Mouse (Mus musculus) lung, adult 2 months (tissue): ENCODE data around the gene BC025920. TPM values are rescaled to one million over a fixed set of nuclear protein-coding genes. Genes with fewer than 3 reads are reported as not detected.

ENCODE experiments used
- DNase-seq: peaks from one replicate; pipeline ENCODE4 v3.0.0; 2022
- H3K4me1 ChIP-seq: fragments of 200-500 bp; 2 replicates; pipeline ENCODE4 v1.6.1; 2011; ENCODE audit warnings: low read length; ENCODE audit not compliant: control insufficient read depth, insufficient read depth
- H3K4me3 ChIP-seq: fragments of 200-500 bp; replicated peaks from 2 replicates; pipeline ENCODE3; 2011; ENCODE audit warnings: low read depth, mild to moderate bottlenecking, control low read depth, low read length; ENCODE audit errors: extremely low read depth
- CTCF ChIP-seq: fragments of 200-500 bp; IDR thresholded peaks from 2 replicates; pipeline ENCODE4 v1.5.1; 2011; ENCODE audit warnings: mild to moderate bottlenecking, low read length, control low read depth; ENCODE audit not compliant: insufficient read depth
- POLR2A ChIP-seq: fragments of 200-500 bp; IDR thresholded peaks from 2 replicates; pipeline ENCODE4 v1.6.1; 2011; ENCODE audit warnings: low read depth, mild to moderate bottlenecking, control low read depth, low read length, borderline replicate concordance; ENCODE audit errors: extremely low read depth
- WGBS: fragments of 180-500 bp; shearing (Covaris S2); methylation state at CpG from one replicate; pipeline ENCODE4 v1.1.7; 2018; 5-methylcytosine and 5-hydroxymethylcytosine counted together
- polyA plus RNA-seq: library from polyadenylated mRNA; depleted of rRNA; stranded (reverse); fragments of >200 nt; gene quantifications from 2 replicates; pipeline ENCODE4 v1.2.3, GENCODE M21; 2012

The BC025920 gene
- polyA plus RNA-seq, 1 experiment: 1.1 TPM

- WGBS: 55% methylated on average over 10 of the region's 10 CpGs
- peak; percentile 58 for DNase-seq
- Histone ChIP-seq H3K4me3 (no peak overlapping the region), H3K4me1 (peaks cover 24% of the 10 kb centered on the region)
- TF ChIP-seq CTCF: peak; percentile 64
- no peak for TF ChIP-seq POLR2A
These were observed 41.3 kb upstream of the BC025920 start for GRCm38 (mm10) chr10:81564734-81565133.

GRCm38 (mm10) chr10:81565257-81566228 lies 40.5 kb upstream of the BC025920 start:
- peaks cover 24% of the 10 kb centered on the region for H3K4me1 ChIP-seq

GRCm38 (mm10) chr10:81568381-81569191 lies 37.5 kb upstream of the BC025920 start:
- no peak overlapping the region for H3K4me3 ChIP-seq
- no peak for DNase-seq
- no peak for TF ChIP-seq CTCF
- TF ChIP-seq POLR2A: no peak
- WGBS: 29% methylated on average over 16 of the region's 16 CpGs
- H3K4me1 ChIP-seq: peaks cover 11% of the 10 kb centered on the region

More at GRCm38 (mm10) chr10:81565257-81566228, 40.5 kb upstream of the BC025920 start:
- no peak overlapping the region for H3K4me3 ChIP-seq
- DNase-seq: no peak
- 62% methylated on average over 20 of the region's 20 CpGs for WGBS
- no peak for TF ChIP-seq CTCF
- no peak for TF ChIP-seq POLR2A

GRCm38 (mm10) chr10:81569507-81570237 lies 36.4 kb upstream of the BC025920 start:
- no peak for DNase-seq

GRCm38 (mm10) chr10:81570238-81570800 lies 35.8 kb upstream of the BC025920 start:
- 15% methylated on average over 8 of the region's 11 CpGs for WGBS
- TF ChIP-seq POLR2A (no peak), CTCF (no peak)
- DNase-seq: no peak
- peak overlapping the region; percentile 54 for H3K4me3 ChIP-seq
- H3K4me1 ChIP-seq: 0 out of 2 replicates have a peak, but pooled peaks cover 2% of the 10 kb centered on the region

More at GRCm38 (mm10) chr10:81569507-81570237, 36.4 kb upstream of the BC025920 start:
- TF ChIP-seq CTCF (no peak), POLR2A (no peak)
- Histone ChIP-seq H3K4me3 (no peak overlapping the region), H3K4me1 (peaks cover under 1% of the 10 kb centered on the region; the same call in 1 of the 2 replicates)
- WGBS: 80% methylated on average over 9 of the region's 9 CpGs

GRCm38 (mm10) chr10:81570831-81571500 lies 35.1 kb upstream of the BC025920 start:
- WGBS: 2% methylated on average over 29 of the region's 34 CpGs
- H3K4me1 ChIP-seq: 0 out of 2 replicates have a peak, but pooled peaks cover 5% of the 10 kb centered on the region

GRCm38 (mm10) chr10:81571501-81571876 lies 34.6 kb upstream of the BC025920 start:
- peak; percentile 97 for DNase-seq
- H3K4me3 ChIP-seq: peak overlapping the region; percentile 67
- H3K4me1 ChIP-seq: 0 out of 2 replicates have a peak, but pooled peaks cover 5% of the 10 kb centered on the region
- no peak for TF ChIP-seq CTCF
- 0 out of 2 replicates have a peak, but pooled peaks have one; percentile 18 for TF ChIP-seq POLR2A
- under 1% methylated on average over 18 of the region's 18 CpGs for WGBS

More at GRCm38 (mm10) chr10:81570831-81571500, 35.1 kb upstream of the BC025920 start:
- TF ChIP-seq POLR2A: no peak
- H3K4me3 ChIP-seq: peak overlapping the region; percentile 67
- peak; percentile 90 for DNase-seq

- no peak overlapping the region for H3K4me3 ChIP-seq
These were observed 33.9 kb upstream of the BC025920 start for GRCm38 (mm10) chr10:81572133-81572671.

More at GRCm38 (mm10) chr10:81572133-81572671, 33.9 kb upstream of the BC025920 start:
- WGBS: 25% methylated on average over 9 of the region's 9 CpGs
- TF ChIP-seq POLR2A: no peak
- no peak for TF ChIP-seq CTCF
- DNase-seq: no peak
- H3K4me1 ChIP-seq: 0 out of 2 replicates have a peak, but pooled peaks cover 5% of the 10 kb centered on the region
